Mouse (Mus musculus) cortical plate, adult 2 months (tissue): ENCODE results near the gene Nlrp4f.

Experiments used
- CTCF ChIP-seq: fragments of 200-500 bp; IDR thresholded peaks from 2 replicates; pipeline ENCODE4 v1.5.1; 2011; ENCODE audit warnings: mild to moderate bottlenecking, control low read depth, low read length; ENCODE audit not compliant: insufficient read depth; ENCODE audit errors: extremely low read depth
- POLR2A ChIP-seq: fragments of 200-500 bp; IDR thresholded peaks from 2 replicates; pipeline ENCODE4 v1.6.1; 2011; ENCODE audit warnings: mild to moderate bottlenecking, low read length, control low read depth; ENCODE audit not compliant: insufficient read depth; ENCODE audit errors: extremely low read depth

- TF ChIP-seq CTCF: no peak
- TF ChIP-seq POLR2A: no peak
Measured at GRCm38 (mm10) chr13:65241627-65242318, 36.0 kb upstream of the Nlrp4f start.
